Mouse (Mus musculus): Measurements from ENCODE around the gene Zfp282.
A peak's percentile ranks its signal among the peaks of the same experiment; 100 is the strongest.

Zfp282 gene

GRCm38 (mm10) chr6:47903587-47903986 is 26.6 kb downstream of the Zfp282 start:
- no peak for DNase-seq

- no peak for DNase-seq
Measured at GRCm38 (mm10) chr6:47904361-47904760, 27.4 kb downstream of the Zfp282 start.

- no peak for DNase-seq
Measured at GRCm38 (mm10) chr6:47904917-47905695, 28.1 kb downstream of the Zfp282 start.

GRCm38 (mm10) chr6:47906326-47906725 is 29.3 kb downstream of the Zfp282 start:
- DNase-seq = no peak

- no peak for DNase-seq
Measured at GRCm38 (mm10) chr6:47909007-47909406, 32.0 kb downstream of the Zfp282 start.

- DNase-seq = no peak
Measured at GRCm38 (mm10) chr6:47911650-47912049, 34.6 kb downstream of the Zfp282 start.

GRCm38 (mm10) chr6:47912991-47913390 is 36.0 kb downstream of the Zfp282 start:
- peak in 1 of 2 experiments; percentile 28 for DNase-seq

- DNase-seq = no peak
Measured at GRCm38 (mm10) chr6:47917051-47917450, 40.0 kb downstream of the Zfp282 start.

- DNase-seq = no peak
Measured at GRCm38 (mm10) chr6:47918768-47919274, 41.8 kb downstream of the Zfp282 start.

- no peak for DNase-seq
Measured at GRCm38 (mm10) chr6:47919646-47920446, 42.8 kb downstream of the Zfp282 start.

GRCm38 (mm10) chr6:47920447-47921340 is 43.7 kb downstream of the Zfp282 start, which contains the start of gene Zfp212:
Gene Zfp212, plus strand, starts transcription at chr6:47920476.
- peak; percentile 91 to 94 for DNase-seq

- DNase-seq = no peak
Measured at GRCm38 (mm10) chr6:47942461-47942860, 65.5 kb downstream of the Zfp282 start.

GRCm38 (mm10) chr6:47943021-47943691 is 66.2 kb downstream of the Zfp282 start:
- DNase-seq = peak; percentile 67 to 82

- DNase-seq = no peak
Measured at GRCm38 (mm10) chr6:47943721-47944120, 66.7 kb downstream of the Zfp282 start.

- DNase-seq = no peak
Measured at GRCm38 (mm10) chr6:47947388-47947787, 70.4 kb downstream of the Zfp282 start.

GRCm38 (mm10) chr6:47953191-47953726 is 76.3 kb downstream of the Zfp282 start, which contains the start of gene Zfp956:
Gene Zfp956, plus strand, starts transcription at chr6:47953390.
- peak; percentile 95 to 97 for DNase-seq

- DNase-seq = no peak
Measured at GRCm38 (mm10) chr6:47954425-47954824, 77.4 kb downstream of the Zfp282 start.

GRCm38 (mm10) chr6:47957816-47958215 is 80.8 kb downstream of the Zfp282 start:
- DNase-seq = no peak
